Mouse (Mus musculus) spleen, postnatal 14 days (tissue): ENCODE measurements around the gene Olfr64.

Experiments used
- DNase-seq, 2 experiments: peaks; one replicate each; pipeline ENCODE4 v3.0.0; 2021 to 2022; ENCODE audit warnings: low spot score in 2 of 2

The Olfr64 gene

DNA sequence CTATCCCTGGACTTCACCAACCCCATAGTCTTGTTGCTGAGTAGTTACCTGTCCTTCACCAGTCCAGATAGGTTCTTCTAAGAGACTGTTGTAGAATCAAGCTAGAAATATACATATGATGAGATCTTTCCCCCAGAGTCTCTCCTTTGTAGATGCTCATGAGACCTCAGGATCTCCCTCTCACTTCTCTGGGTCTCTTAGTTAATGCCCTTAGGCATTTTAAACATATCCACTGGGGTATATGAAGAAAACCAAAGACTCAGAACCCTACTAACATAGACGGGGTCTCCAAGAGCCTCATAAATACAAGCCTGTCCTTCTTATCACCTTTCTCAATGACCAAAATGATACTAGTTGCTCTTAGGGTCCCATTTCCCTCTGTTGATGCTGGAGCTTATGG, at the start of gene Olfr64:
Gene Olfr64, minus strand, starts transcription at position 101 of the 400 bp plus-strand sequence.
- DNase-seq: no peak

DNA sequence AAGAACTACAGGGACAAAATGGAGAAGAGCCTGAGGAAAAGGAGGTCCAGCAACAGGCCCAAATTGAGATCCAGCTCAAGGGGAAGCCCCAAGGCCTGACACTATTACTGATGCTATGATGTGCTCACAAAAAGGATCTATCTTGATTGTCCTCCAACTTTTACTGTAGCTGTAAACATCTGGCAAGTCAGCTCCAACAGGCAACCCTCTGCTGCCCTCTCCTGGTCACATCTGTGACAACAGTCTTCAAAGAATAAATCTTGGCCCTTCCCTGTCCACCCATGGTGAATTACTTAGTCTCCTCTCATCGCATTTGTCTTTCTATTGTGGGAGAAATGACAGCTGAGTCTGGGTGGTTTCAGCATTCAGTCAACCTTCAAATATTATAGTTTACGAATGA, 48.4 kb upstream of the Olfr64 start:
- peak in 1 of 2 experiments; percentile 31 for DNase-seq

DNA sequence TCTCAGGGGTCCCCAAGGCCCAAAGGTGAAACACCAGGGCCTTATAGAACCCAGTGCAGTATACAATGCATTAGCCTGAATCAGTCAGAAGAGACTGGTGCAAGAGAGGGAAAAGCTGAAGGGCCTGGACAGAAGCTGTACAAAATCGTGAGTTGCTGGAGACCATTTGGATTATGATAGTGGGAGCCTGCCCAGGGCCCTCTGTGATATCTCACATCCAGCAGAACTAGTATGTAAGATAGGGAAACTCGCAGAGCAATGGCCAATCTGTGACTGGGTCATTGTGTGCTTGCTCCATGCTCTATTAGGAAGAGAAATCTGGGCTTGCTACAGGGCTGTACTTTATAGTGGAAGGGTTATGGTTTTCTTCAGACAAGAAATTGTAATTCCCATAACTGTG, 40.0 kb upstream of the Olfr64 start, which contains the start of gene Olfr632:
Gene Olfr632, plus strand, starts transcription at position 84 of the 400 bp plus-strand sequence.
- DNase-seq: no peak

DNA sequence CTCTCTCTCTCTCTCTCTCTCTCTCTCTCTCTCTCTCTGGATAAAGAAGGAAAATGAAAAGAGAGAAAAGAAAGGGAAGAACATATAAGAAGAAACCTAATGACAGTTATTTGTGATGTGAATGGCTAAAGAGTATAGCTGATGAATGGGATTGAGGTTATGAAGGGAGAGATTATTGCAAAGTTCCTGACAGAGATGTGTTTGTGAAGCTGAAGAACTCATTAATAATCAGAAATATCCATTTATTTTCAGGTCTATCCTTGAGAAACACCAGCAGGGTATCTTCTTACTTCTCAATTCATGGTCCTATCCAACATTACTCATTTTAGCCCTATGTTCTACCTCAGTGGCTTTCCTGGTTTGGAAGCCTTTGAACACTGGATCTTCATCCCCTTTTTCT, 34.2 kb upstream of the Olfr64 start, which contains the start of gene Olfr631:
Gene Olfr631, plus strand, starts transcription at position 301 of the 400 bp plus-strand sequence.
- no peak for DNase-seq

DNA sequence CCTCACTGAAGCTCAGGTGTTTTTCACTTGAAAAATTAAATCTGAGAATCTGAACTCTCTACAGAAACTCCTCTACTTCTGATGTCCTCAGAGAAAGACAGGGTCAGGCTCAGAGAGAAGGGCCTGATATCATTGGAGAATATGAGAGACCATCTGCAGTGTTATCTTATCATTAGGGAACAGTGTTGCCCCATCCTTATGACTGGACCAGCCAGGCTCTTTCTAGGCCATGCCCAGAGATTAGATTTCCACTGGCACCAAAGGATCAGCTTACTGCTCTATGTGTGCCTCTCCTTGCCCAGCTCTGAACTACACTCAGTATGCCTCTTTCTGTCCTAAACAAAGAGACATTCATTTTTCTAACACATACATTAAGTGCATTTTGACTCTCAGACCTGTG, 21.1 kb upstream of the Olfr64 start:
- DNase-seq: no peak

DNA sequence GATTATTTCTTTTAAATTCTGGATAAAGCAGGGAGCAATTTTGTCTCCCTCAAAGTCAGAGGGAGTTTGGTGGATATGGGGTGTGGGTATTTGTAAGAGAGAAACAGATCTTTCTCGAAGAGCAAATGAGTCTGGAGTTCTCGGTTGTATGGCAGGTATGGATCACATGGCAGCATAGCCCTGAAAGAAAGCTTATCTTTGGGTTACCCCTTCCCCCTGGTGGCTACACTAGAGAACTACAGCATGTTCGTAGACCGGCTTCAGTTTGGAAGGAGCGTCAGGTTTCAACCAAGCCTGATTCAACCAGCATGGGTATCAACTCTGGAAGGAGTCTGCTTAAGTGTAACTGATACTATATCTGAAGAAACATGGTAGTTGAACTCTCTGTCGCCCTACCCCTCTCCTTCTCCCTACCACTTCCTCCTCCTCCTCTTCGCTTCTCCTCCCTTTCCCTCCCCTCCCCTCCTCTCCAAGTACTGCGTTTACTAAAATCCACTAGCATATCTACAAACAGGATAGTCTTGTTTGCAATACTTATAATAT, 18.8 kb upstream of the Olfr64 start:
- peak in 1 of 2 experiments; percentile 17 for DNase-seq

DNA sequence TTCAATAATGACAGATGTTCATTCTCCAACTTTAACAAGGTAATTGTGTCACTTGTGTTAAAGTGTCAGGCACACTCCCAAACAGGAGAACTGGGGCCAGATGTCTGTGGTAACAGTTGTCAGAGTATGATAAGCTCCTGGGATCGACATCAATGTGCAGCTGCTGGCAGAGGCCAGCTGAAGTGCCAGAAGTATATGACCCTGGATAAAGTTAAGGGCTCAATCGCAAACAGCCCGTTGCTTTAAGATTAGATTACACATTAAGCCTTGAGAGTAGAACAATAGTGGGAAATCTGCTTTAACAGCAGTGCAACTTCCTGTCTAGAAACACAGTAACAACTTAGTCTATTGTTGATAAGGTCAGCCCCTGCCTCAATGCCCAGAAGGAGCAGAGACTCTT, 15.8 kb upstream of the Olfr64 start:
- DNase-seq: peak in 1 of 2 experiments; percentile 12

DNA sequence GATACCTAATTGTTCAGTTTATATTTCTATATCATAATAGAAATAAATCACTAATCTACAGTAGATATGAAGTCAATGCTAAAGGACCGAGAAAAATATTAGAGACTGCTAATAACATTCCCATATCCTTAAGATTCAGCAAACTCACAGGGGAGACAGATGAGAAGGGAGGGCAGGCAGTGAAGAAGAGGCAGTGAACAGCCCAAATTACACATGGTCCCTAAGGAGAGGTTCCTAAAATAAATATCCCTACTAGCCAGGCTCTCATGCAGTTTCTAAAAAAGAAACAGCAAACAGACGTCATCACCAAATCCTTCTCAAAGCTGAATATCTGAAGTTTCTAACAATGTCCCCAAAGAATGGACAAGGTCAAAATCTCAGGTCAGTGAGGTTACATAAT, 8.9 kb upstream of the Olfr64 start, which contains the start of gene Olfr65:
Gene Olfr65, plus strand, starts transcription at position 301 of the 400 bp plus-strand sequence.
- DNase-seq: no peak

DNA sequence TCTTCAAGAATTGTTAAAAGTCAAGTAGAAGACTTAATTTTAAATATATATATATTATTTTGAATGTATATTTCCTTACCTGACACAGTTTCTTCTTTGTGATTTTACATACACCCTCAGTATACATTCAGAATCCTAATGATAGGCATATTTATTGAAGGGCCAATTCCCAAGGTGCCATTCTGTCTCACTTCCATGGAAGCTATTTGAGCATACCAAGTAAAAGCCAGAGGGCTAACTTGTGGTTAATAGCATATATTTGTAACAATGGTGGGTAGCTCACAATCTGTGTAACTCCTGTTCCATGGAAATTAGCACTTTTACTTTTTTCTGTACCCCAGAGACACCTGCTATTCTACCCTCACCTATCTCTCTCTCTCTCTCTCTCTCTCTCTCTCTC, 8.1 kb downstream of the Olfr64 start, which contains the start of gene Olfr66:
Gene Olfr66, minus strand, starts transcription at position 101 of the 400 bp plus-strand sequence.
- DNase-seq: no peak

DNA sequence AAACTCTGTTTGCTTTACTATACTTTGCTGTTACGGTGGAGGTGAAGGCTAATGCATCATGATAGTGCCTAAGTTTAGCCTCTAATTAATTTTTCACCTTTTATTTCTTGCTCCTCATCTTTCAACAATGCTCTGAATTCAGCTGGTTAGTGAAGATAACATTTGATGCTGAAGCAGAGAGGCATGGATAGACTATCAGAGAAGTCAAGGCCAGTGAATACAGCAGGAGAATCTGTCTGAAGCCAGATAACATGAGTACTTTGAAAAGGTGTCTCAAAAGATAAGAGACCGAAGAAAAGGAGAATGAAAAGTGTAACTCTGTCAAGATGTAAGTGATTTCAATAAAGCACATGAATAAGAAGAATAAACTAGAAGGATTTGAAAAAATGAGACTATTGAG, 17.2 kb downstream of the Olfr64 start:
- no peak for DNase-seq

DNA sequence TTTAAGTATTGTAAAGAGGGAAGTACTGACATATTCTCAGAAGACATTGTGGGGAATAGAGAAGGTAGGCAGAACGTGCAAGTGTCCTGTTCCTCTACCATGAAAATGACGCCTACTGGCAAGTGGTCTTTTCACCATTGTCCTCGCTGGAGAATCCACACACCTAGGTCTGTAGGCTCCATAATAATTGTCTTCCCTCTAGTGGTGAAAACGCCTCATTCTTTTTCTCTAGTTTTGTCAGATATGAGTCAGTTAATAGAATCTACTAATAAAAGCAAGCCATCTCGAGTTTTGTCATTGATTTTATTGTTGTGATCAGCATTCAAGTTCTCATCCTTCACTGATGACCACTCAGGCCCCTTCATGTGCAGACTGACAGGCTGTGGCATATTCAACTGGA, 19.8 kb downstream of the Olfr64 start:
- DNase-seq: no peak

DNA sequence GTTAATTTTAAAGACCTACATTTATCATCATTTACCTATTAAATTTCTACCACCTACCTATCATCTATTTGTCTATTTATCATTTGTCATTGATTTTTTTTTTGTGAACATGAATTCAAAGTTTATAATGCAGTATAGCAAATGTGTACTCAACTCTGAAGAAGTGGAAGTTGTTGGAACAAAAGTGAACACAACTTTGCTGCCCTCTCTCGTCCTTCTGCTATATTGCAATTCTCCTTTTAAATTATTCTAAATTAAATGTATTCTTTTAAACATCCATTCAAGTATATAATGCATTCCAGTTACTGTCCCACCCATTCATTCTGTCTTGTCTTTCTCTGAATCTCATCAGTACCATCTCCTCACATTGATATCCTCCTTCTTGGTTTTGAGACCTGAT, 21.2 kb downstream of the Olfr64 start:
- no peak for DNase-seq

DNA sequence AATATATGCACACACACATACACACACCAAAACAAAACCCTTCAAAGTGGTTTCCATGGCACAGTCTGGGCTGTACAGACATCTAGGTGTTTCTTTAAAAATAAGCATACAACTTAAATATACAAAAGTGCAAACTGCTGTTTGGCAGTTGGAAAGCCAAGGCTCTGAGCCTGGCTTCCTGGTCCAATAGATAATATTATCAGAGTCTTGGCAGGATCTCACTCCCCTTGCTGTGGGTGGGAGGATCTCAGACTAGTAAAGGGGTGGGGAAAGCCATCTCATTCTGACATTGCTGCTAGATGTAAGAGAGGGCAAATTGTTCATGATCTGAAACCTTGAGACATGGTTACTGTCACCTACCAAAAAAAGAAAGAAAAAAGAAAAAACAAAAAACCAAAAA, 23.6 kb downstream of the Olfr64 start:
- DNase-seq: no peak

DNA sequence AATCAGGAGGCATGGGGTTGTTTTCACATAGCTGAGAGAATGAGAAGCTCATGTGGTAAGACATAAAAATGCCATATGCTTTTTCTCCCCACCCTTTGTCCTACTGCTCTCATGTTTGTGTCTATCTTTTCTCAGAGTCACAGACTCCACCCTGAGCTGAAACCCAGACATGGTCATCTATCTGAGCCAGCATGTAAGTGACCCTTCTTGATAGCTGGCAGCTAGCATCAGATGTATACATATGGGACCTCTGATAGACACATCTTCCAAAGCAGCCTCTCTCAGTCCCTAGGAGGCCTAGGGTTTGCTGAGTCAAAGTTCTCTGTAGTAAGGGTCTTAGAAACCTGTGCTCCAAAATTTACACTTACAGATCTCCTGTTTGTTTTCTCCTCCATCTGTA, 28.6 kb downstream of the Olfr64 start:
- no peak for DNase-seq

DNA sequence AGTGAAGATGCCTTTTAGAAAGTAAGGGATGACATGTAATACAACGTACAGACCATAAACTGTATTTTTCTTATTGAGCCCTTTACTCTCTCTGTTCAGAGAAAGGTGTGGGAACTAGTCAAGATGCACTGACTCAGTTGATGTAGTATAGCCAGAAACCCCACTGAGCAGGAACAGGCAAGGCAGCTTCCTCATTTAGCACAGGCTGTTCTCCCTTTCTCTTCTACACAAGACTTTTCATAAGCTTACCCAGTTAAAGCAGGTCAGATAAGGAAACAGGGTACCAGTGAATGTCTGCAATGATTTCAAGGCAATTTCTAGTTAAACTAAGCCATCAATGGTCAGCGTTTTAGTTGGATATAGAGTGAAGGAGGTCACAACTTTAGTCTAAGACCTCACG, 32.8 kb downstream of the Olfr64 start:
- no peak for DNase-seq

DNA sequence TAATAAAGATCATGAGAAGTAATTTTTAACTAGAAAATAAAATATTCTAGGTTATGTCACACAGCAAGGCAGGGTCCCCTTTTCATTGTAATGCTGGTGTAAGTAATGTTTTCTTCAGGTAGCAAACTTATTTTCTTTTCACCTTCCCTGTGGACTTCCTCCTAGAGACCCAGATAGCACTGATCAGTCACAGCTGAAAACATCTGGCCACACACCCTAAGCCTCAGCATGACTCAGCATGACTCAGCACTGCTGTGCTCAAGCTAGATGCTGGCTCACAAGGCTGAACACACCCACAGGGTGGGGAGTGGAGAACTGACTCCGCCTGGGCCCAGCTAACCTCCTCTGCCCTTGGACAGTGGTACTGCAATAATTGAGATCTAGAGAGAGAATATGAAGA, 33.4 kb downstream of the Olfr64 start:
- DNase-seq: peak; percentile 70 to 78

DNA sequence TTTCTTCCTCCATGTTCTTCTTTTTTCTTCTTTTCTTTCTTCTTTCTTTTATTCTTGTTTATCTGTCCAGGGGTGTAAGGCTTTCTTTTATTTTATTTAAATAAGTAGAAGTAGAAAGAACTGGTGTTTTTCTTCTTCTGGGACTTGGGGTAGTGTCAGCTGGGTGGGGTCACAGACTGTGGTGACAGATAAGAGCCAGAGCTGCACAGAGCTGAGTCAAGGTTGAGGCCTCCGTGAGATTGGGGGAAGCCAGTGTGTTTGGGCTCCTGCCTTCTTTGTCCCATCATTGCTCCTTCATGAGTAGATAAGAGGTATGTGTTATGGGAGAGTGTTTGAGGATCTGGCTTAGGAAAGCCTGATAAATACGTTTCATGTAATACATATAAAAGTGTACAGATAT, 35.2 kb downstream of the Olfr64 start:
- peak; percentile 42 to 58 for DNase-seq

DNA sequence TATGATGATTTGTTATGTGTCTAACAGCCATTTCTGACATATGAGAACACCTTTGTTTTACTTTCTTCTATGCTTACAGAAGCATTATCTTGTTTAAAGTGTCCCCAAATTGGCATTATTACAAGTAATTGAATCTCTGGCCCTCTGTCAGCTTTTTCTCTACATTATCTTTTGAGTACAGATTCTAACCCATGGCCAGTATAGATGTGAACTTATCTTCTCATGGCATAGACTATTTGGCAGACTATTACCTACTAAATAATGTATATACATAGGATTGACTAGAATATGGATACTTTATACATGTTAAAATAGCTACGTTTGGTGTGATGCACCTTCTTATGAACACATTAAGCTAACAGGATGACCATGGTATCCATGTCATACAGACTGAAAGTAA, 39.6 kb downstream of the Olfr64 start:
- DNase-seq: no peak

DNA sequence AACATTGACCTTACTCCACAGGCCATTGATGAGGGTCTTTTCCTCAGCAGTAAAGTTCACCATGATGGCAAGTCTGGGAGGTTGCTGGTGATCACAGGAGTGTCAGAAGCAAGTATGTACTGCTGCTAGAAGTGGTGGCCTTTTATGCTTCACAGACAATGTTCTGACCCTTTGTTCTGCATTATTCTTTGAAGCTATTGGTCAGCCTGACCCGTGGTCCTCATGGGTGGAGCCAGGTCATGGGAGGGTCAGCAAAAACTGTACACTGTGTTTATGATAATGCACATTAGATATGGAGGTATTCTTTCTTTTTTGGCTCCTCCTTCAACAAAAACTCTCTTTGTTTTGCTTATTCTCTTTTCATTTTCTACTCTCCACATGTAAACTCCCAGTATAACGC, 41.2 kb downstream of the Olfr64 start, which contains the start of gene Hbb-y:
Gene Hbb-y, minus strand, starts transcription at position 127 of the 400 bp plus-strand sequence.
- DNase-seq: no peak

DNA sequence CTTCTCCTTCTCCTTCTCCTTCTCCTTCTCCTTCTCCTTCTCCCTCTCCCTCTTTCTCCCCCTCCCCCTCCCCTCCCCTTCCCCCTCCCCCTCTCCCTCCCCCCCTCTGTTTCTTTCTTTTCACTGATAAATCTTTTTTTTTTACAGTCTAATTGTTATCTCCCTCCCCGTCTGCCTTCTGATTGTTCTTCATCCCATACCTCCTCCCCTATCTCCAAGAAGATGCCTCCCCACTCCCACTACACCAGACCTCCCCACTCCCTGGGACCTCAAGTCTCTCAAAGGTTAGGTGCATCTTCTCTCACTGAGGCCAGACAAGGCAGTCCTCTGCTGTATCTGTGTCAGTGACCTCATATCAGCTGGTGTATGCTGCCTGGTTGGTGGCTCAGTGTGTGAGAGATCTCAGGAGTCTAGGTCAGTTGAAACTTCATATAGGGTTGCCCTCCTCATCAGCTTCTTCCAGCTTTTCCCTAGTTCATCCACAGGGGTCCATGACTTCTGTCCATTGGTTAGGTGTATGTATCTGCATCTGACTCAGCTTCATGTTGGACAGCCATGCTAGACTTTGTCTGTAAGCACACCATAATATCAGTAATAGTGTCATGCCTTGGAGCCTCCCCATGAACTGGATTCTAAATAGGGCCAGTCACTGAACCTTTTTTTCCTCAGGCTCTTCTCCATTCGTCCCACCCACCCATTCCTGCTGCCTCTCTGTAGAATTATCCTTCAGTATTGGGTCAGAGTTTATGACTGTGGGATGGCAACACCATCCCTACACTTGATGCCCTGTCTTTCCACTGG, 49.6 kb downstream of the Olfr64 start:
- no peak for DNase-seq

DNA sequence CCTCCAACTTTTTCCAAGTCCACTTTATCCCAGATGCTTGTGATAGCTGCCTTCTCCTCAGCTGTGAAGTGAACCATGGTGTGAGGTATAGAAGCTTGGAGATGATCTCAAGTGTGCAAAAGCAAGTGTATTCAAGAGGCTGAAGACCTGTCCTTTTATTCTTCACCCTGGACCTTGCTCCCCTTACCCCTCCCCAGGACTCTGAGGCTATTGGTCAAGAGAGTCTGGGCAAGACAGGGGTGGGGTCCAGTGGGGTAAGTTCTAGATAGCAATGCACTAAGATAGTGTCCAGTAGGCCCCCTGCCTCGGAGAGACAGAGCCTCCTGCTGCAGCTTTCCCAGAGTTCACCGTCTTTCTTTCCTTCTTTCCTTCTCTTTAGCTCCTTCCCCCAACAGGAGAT, 51.3 kb downstream of the Olfr64 start, which contains the start of gene Hbb-bh1:
Gene Hbb-bh1, minus strand, starts transcription at position 131 of the 400 bp plus-strand sequence.
- no peak for DNase-seq

DNA sequence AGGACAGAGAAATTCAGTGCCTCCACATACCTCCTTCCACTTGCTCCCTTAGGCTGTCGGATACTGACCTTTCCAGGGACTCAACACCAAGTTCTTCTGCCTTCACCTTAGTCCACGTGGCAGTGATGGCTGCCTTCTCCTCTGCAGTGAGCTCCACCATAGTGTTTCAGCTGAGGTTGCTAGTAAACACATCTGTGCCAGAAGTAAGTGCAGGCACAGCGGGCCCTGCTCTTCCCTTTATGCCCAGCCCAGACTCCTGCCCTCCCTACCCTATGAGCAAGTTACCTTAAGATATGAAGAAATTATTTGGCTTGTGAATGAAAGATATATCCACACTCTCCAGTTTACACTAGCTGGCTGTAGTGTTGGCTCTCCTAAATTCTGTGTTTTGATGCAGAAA, 54.0 kb downstream of the Olfr64 start, which contains the start of gene Hbb-bh2:
Gene Hbb-bh2, minus strand, starts transcription at position 253 of the 400 bp plus-strand sequence.
- DNase-seq: no peak
